Mouse (Mus musculus): ENCODE measurements at regions not wholly inside any gene's neighbourhood (a gene's known extent, or its start where the extent isn't known, plus 50 kb on each side); places are given as distances from the start of the nearest gene placed in this dataset.

DNA sequence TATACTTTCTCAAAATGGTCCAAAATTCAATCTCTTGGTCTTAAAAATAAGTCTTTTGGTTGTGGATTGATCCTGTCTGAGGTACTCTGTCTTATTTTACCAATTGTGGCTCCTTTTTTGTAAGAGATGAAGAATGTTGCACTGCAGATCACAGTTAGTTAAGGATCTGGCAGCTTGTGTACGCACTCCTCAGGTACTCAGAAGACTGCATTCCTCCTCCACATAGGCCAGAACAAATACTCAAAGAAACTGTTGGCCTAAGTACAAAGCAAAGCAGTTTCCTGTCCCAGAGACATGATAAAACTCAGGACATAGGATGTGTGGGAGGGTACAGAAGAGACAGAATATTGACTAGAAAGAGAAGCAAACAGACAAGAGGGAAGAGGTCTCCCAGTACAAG, 155.4 kb downstream of the Atp6ap1l start:
- TF ChIP-seq CTCF (IDR thresholded peaks at IDR 0.05; ENCODE audit: low read depth): no peak
- no peak for TF ChIP-seq EP300 (IDR thresholded peaks at IDR 0.05; ENCODE audit: low read depth)

Data from heart, postnatal 0 days (tissue).